Mouse (Mus musculus) heart, postnatal 10 days (tissue): ENCODE results near the gene Gtdc1. TPM values are rescaled to one million over a fixed set of nuclear protein-coding genes. Genes with fewer than 3 reads are reported as not detected.

Source experiments
- DNase-seq, 2 experiments: peaks; one replicate each; pipeline ENCODE4 v3.0.0; 2021
- intact Hi-C: fragments of 180-260 bp; cut with DNase I; formaldehyde crosslinking; loops from one replicate; pipeline ENCODE4 v1.15.1; 2025
- total RNA-seq, 2 experiments: library from RNA; stranded (reverse); gene quantifications; 2 replicates each; pipeline ENCODE4 v1.2.3; 2021

The Gtdc1 gene
- total RNA-seq: 10 to 100 TPM; 26.8 to 27.1 TPM

DNA sequence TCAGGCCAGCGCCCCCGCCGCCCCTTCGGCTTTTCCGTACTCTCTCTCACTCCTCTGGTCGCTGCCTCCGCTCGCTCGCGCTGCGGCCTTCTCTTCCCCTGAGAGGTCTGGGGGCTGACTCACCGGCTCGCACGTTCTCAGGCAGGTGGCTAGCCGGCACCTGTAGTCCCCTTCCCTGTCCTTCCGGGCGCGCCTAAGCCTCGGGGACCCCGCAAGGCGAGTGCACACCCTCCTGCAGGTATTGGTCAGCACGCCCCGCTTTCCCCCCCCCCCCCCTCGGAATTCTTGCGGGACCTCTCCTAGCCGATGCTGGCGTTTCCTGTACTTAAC lies at the start of gene Gtdc1:
TSS of gene Gtdc1 (minus strand) at position 176 of the 330 bp plus-strand sequence.
- intact Hi-C loops: loop anchor here (2.0 to 5.0 kb wide), 2 partner anchors 95 to 183 kb away; no protein-coding TSS in a partner anchor
- no peak for DNase-seq

DNA sequence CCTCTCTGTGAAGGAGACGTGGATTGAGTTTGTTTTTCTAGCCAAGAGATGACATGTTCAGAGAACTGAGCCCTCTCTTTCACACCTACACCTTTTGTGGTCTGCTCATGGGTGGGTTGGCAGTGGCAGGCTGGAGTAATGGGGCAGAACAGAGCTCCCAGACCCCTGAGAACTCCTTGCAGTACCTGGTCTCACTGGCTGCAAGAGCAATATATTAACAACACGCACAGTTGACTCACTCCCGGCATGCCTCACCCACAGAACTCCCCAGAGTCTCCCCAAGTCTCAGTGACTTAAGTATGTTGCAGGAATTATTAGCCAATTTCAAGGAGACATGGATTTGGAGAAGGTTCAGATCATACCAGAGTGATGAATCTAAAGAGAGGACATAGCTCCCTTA lies 49.6 kb upstream of the Gtdc1 start:
- no peak for DNase-seq
- intact Hi-C loops: no loop called here

DNA sequence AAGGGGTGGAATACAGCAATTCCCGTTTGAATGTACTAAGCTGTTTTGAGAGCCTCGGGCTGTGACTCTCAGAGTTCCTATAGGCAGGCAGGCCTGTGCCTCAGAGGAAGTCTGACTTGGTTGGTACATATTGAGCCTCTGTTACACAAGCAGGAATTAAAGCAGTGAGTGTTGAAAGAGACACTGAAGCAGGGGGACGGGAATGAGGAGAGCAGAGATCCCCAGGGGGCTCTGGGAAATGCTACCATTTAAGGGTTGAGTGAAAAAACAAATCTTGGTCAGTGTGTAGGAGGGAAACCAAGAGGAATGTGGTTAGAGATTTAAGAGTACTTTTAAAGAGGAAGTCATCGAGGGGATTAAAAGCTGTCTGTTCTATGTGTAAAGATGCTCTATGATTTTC lies 49.0 kb upstream of the Gtdc1 start:
- DNase-seq: no peak
- intact Hi-C loops: no loop called here

DNA sequence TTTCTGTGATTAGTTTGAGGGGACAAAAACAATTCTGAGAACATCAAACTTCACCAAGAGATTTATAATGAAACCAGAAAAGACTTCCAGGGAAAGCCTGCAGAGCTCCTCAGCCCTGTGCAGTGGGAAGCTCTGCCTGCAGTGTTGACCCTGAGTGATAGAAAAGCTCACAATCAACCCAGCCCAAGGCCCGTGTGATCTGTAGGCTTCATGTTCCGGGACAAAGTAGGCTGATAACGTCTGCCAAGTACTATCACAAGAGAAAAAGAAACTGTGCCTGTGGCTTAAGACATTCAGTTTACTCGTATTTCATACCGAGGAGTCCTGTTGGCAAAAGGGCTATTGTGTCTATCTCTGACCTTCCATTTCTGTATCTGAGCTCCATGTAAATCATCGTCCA lies 46.4 kb upstream of the Gtdc1 start:
- no peak for DNase-seq
- intact Hi-C loops: no loop called here

DNA sequence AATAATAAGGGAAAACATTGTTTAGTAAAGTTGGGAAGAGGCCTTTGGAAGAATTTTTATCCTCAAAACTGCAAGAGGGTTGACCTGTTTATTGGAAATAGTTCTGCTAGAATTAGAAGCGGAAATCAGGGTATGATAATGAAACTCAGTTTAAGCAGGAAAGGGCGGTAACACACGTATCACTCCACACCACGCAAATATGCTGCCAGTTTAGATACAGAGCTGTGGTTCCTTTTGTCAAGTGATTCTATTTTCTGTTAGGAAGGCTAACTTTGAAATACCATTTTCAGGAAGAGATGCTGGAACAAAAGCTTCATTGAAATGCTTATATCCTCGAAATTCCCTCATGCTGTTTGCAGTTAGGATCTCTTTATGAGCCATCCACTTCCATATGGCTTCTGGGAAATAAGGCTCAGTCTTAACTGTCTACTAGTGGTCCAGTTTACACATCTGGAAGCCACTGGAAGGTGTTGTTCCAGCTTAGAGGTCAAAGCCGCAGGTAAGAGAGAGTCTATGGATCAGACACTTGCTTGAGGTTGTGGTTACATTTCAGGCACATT lies 42.7 kb upstream of the Gtdc1 start:
- intact Hi-C loops: no loop called here
- DNase-seq: no peak

DNA sequence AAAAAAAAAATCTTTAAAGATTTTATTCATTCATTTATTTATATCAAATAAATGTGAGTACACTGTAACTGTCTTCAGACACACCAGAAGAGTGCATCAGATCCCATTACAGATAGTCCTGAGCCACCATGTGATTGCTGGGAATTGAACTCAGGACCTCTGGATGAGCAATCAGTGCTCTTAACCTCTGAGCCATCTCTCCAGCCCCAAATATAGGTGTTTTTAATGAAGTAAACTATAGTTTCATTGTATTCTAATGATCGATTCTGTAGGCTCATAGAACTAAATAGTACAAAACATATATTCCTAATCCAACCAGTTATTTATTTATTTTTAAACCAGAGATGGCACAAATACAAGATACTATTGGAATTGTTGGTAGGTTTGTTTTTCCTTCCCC lies 42.2 kb upstream of the Gtdc1 start:
- DNase-seq: no peak
- intact Hi-C loops: loop anchor here (2.0 kb wide), 1 partner anchor 23 kb away; no protein-coding TSS in a partner anchor

DNA sequence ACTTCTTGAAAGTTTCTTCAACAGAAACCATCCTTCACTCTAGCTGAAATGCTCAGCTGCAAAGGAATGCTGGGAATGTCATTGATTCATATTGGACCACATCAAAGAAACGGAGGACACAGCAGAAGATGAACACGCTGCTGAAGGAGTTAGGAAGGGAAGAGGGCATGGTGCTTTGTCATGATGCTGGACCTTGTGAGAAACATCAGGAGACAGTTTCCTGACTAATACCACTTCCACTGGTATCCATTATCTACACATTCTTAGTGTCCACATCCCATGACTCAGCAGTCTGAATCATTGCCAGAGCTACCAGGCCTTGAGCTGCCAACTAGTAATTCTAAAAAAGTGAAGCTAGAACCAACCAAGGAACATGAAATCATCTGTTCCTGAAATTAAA lies 41.8 kb upstream of the Gtdc1 start:
- intact Hi-C loops: loop anchor here (2.0 kb wide), 1 partner anchor 22 kb away; no protein-coding TSS in a partner anchor
- no peak for DNase-seq

DNA sequence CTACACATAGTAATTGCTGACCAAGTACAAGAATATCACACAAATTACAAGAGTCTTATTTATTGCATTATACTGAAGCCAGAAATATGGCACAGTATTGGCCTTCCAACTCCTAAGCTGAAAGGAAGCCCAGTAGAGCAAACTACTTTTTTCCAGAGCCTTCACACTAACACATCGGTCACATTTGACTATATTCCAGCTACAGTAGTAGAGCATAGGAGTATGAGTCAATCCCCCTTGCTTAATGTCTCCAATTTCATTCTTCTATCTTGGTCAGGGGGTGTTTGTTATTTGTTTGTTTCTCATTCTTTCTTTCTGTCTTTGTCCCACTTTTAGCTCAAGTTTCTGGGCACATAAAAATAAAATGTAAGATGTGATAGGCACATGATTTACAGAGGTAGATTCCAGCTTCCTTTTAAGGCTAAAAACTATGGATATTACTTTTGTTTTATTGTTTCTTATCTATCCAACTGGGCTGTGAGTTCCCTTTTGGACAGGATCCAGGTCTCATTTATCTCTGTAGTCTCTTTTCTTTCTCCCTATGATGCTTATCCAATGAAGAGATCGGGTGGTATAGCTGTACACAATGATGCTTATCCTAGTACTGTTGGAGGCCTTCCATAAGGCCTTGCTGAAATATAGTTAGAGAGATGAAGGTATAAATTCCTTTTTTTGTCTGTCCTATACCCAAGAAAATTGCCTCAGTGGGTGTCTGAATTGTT lies 38.5 kb upstream of the Gtdc1 start:
- DNase-seq: no peak
- intact Hi-C loops: no loop called here

DNA sequence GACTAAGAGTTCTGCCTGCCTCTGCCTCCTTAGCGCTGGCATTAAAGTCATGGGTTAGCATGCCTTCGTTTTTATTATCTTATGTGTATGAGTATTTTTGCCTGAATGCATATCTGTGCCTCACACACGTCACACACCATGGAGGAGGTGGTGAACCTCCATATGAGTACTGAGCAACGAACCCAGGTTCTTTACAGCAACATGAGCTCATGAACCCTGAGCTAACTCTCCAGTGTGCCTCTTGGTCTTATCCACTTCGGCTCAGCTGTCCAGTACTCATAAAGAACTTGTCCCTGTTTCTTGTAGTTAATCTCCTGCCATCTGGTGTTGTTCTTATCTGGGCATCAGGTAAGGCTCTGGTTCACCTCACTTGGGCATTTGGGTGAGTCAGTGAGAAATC lies 35.2 kb upstream of the Gtdc1 start:
- no peak for DNase-seq
- intact Hi-C loops: no loop called here

DNA sequence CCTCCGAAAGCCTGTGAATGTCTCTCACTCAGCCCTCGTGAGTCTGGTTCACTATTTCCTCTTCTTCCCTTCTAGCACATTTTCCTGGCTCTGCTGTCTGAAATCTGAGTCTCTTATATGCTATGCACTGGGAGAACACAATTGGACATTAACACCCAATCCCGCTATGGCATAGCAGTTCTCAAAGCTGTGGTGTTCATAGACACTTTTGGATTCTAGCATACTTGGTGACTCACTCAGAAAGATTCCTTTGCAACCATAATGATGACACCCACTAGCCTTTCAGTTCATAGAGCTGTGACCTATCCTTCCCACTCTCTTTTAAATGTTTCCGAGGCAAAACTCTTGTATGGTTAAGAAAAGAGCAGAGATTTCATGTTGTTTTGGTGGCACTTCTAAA lies 33.7 kb upstream of the Gtdc1 start:
- intact Hi-C loops: no loop called here

DNA sequence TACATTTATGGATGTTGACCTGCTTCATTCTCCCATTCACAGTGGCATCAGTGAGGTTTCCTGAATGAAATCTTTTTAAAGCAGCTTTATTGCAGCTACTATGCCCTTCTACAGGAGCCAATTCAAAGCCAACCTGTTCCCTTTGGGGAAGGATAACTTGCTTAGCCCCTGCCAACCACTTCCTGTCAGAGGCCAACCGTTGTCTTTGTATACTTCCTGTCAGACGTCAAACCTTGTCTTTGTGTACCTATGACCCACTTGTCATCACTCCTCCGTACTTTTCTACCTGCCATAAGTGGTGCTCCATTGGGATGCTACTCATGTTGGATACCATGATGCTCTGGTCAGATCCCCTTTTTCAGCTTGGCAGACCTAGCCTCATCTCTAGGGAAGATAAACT lies 33.1 kb upstream of the Gtdc1 start:
- intact Hi-C loops: no loop called here
- DNase-seq: no peak

More for the DNA sequence above, 33.7 kb upstream of the Gtdc1 start:
- DNase-seq: no peak

DNA sequence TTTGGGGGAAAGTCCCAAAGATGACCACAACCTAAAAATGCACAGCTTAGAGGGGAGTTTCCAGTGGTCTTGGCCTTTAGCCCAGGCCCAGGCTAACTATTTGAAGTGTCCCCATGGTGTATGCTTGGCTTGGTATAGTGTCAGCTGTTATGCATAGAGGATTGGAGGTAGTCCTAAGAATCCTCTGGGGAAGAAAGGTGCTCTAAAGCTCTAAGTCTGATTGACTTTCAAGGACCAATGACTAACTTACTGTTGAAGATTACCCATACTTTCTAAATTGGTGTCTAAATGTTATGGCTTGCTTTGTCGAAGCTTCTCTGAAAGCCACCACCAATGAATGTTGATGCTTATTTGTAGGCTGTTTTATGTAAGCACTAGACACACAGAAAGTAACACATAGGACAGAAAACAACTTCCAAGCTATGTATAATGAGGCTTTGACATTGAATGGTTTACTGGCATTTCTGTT lies 29.9 kb upstream of the Gtdc1 start:
- DNase-seq: no peak
- intact Hi-C loops: no loop called here

DNA sequence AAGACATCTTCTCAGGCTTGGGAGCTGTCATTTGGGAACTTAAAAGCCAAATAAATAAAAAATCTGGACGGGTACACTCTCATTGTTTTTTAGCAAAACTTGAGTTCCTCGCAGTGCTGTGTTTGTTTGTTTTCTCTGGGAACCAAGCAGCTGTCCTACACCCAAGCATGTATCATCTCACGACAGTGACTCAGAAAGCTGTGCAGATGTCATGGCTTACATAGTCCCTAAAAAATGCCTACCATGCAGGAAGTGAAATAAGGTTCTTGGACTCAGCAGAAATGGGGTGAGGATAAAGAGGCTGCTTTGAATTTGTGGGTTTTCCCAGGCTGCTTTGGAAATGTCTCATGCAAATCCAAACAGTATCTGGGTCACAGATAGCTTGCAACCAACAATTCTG lies 28.8 kb upstream of the Gtdc1 start:
- DNase-seq: peak; percentile 47 to 48
- intact Hi-C loops: no loop called here

DNA sequence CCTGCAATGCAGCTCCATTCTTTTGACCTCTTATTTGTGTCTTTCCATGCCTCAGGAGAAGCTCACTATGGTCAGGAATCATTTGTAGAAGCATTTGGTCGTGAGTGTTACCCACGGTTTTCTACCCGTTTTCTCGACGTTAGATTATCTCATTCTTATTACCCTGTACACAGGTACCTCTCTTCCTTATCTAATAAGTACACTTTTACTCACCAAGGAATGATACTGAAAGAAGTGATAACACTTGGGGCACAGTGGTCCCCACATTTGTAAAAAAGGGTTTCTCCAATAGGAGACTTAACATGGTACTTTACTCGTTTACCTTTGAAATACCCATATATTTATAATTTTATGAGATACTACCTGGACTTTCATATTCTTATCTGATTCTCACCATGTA lies 28.0 kb upstream of the Gtdc1 start:
- no peak for DNase-seq
- intact Hi-C loops: no loop called here

DNA sequence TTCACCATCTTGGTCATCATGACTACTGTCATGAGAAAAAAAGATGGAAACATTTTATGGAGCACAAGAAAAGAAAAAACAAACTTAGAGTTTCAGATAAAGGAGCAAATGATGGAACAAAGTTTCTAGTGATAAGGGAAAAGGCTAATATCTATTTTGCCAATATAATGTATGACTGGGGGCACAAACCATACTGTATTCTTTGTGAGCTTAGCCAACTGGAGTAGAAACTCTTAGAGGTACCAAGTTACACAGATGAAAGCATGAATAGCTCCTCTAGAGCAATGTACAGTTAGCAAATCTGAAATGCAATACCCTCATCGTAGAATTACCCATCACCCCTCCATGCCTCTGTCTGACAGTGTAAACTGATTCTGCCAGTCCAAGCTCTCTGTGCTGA lies 26.7 kb upstream of the Gtdc1 start:
- no peak for DNase-seq
- intact Hi-C loops: no loop called here

DNA sequence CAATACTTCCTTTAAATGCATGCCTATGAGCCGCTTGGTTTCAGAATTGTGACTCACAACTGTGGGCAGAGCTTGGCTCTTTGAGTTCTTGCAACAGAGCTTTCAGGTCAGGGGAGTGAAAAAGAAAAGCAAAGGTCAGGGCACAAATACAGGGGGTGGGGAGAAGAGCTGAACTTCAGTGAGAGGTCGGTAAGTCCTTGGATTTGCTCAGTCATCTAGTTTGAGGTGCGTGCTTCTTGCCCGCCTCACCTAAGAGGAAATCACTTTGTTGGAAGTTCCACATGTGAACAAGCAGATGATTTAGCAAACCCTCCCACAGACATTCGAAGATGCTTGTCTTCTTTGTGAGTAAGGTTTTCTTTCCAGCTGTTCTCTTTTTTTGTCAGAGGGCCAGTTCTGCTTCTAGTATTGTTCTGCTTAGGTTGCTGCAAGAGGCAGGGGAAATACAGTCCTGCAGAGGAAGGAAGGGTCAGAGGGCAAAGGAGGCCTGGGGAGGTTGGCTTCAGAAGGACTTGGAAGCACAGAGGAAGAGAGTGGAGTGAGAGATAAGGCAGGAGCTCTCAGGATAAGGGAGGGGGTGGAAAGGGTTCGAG lies 25.5 kb upstream of the Gtdc1 start:
- peak; percentile 34 to 53 for DNase-seq
- intact Hi-C loops: no loop called here

DNA sequence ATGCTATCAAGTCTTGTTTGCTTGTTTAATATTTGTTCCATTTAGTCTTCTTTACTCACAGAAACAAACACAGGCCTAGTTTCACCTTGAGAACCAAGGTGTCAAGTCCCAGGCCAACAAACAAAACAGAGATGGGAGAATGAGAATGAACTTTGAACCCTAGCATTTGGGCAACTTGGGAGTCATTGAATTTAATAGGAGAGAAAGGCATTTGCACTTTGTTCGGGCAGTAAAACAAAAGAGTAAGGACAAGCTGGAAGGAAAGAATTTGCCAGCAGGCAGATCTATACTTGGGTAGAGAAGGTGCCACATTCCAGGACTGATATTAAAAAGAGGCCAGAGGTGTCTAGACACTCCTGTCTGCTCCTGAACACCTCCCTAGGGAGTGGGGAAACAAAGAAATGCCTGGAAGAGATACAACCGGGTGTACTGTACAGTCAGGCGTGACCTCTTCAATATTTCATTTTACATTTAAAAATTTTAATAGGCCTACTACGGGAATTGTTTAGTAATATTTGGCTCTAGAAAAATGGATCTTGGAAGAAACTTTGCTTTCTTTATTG lies 24.3 kb upstream of the Gtdc1 start:
- intact Hi-C loops: no loop called here
- DNase-seq: peak in 1 of 2 experiments; percentile 19

DNA sequence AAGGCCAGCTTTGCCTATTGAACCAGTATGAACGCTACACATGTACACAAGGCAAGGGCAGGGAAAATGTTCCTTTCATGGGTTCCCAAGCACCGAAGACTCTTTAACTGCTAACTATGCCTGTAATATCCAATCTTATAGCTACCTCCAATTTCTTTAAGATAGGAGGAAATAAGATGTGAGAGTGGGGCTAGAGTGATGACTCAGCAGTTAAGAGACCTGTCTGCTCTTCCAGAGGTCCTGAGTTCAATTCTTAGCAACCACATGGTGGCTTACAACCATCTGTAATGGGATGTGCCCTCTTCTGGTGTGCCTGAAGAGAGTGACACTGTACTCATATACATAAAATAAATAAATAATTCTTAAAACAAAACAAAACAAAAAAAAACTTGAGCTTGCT lies 17.2 kb upstream of the Gtdc1 start:
- intact Hi-C loops: no loop called here
- DNase-seq: no peak

DNA sequence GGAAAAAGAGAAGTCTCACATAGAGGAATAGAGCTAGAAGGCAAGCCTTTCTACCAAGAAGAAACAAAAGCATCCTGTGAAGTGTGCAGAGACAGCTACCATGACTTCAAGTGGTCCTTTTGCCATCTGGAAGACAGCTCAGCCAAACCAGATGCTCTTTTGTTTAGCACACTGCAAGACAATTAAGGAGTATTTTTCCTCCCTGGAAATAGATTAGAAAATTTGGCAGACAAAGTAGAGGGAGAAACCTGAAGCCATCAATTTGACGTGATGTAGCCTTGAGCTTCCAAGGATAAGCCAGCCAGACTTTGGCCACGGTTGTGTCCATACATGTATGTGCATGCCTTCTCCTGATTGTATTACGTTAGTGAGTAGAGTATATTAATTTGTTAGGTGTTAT lies 3.5 kb upstream of the Gtdc1 start:
- DNase-seq: peak in 1 of 2 experiments; percentile 38
- intact Hi-C loops: no loop called here

DNA sequence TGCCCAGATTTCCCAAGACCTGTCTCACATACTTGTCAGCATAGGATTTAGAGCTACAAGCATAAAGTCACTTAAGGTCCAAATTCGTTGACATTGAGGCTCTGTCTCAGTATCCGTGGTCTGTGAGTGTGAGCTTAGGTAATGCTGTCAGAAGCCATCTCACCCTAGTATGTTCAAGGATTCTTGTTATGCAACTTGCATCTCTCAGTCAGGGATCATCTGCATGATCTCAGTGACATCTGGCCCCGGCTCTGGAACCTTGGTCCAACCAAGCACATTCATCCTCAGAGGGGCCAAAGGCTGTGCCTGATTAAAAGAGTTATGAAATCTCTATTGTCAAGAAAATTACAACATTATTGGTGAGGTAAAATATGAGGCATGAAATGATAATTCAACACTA lies 1.2 kb upstream of the Gtdc1 start:
- peak in 1 of 2 experiments; percentile 18 for DNase-seq
- intact Hi-C loops: loop anchor here (5.0 kb wide), 1 partner anchor 94 kb away; no protein-coding TSS in a partner anchor

DNA sequence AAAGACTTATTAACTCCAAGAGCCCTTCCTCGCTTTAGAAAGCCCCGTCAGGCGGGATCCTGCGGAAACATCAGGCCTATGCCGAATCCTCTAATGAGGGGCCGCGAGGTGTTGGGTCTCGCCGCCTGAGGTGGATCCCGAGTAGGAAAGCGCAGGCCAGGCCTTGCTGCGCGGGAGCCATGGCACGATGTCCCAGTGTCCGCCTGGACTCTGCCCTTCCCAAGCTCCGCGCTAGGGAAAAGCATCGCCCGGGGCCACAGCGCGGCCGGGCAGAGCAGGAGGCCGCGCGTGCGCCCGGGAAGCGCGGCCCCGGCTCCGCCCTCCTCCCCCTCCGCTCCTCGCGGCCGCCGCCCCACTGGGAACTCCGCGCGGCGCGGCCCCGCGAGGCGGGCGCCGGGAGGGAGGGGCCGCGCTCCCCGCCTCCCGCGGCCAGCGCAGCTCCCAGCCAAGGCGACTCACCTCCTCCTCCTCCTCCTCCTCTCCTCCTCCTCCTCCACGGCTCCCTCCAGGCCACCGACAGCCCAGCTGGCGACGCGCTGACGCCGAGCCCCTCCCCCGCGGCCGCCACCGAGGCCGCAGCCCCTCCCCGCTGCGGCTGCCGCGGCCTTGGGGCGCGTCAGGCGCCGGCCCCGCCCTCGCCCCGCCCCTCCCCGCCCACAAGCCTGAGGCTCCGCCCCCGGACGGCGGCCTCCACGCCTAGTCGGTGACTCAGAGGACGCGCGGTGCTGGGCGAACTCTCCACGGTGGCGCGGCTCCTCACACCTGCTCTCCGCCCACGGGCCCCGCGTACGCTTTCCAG lies 575 bp downstream of the Gtdc1 start:
- DNase-seq: peak; percentile 91 to 94
- intact Hi-C loops: loop anchor here (2.0 to 5.0 kb wide), 2 partner anchors 95 to 184 kb away; no protein-coding TSS in a partner anchor
